Mouse (Mus musculus) spleen, postnatal 36 days (tissue): Measurements from ENCODE around the gene Celf1.
"Not testable (repeated sequence)": the region's sequence is repeated elsewhere in the genome, so short reads cannot be mapped to it uniquely, and the experiment has no call there.

Experiments used
- DNase-seq, 2 experiments: peaks; one replicate each; pipeline ENCODE4 v3.0.0; 2022; ENCODE audit warnings: low spot score in 2 of 2, mixed read lengths in 1 of 2

Gene Celf1

GRCm38 (mm10) chr2:91022266-91022665 is 82.1 kb downstream of the Celf1 start:
- DNase-seq, result not testable (repeated sequence)

DNA sequence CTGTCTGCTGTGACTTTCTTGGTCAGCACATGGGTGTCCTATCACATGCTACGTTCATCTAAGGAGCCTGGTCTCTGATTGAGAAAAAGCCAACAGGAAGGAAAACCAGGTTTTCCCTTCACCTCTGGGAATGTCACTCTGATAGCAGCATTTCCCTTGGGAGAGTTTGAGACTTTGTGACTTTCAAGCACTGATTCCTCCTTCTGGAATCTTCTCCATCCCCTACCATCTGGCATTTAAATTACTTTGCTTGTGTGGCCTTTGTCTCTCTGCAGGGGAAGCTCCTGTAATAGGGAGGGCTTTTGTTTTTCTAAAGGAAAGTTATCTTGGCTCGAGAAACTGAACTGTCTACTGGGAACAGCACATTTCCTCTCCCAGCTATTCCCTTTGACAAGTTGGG is 82.9 kb downstream of the Celf1 start:
- no peak for DNase-seq

DNA sequence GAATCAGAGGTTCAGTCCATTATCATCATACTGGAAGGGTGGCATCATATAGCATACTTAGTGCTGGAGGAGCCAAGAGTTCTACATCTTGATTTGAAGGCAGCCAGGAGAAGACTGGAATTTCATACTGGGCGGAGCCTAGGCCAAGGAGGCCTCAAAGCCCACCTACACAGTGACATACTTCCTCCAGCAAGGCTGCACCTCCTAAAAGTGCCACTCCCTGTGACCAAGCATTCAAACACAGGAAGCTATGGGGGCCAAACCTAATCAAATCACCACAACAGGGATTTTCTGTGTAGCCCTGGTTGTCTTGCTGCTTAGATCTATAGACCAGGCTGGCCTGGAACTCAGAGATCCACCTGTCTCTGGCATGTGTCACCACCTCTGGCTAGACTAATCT is 83.8 kb downstream of the Celf1 start:
- no peak for DNase-seq

DNA sequence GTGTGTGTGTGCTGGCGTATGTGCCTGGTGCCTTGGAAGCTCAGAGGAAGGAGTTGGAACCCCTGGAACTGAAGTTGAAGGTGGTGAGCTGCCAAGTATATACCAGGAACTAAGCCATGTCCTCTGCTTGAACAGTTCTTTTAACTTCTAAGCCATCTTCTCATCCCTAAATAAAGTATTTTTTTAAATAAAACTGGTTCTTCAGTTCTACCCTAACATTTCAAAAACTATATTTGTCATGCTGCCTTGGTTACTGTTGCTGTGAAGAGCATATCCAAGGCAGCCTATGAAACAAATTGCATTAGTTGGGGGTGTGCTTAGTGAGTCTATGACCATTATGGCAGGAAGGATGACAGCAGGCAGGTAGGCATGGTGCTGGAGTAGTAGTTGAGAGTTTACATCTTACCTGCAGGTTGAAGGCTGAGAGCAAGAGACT is 84.9 kb downstream of the Celf1 start:
- no peak for DNase-seq

DNA sequence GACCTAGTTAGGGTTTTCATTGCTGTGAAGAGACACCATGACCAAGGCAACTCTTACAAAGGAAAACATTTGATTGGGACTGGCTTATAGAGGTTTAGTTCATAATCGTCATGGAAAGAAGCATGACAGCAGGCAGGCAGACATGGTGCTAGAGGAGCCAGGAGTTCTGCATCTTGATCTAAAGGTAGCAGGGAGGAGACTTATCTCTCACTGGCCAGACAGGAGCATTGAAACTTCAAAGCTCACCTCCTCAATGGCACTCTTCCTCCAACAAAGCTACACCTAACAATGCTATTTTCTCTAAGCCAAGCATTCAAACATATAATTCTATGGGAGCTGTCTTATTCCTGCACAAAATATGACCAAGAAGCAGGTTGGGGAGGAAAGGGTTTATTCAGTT is 86.3 kb downstream of the Celf1 start:
- no peak for DNase-seq

DNA sequence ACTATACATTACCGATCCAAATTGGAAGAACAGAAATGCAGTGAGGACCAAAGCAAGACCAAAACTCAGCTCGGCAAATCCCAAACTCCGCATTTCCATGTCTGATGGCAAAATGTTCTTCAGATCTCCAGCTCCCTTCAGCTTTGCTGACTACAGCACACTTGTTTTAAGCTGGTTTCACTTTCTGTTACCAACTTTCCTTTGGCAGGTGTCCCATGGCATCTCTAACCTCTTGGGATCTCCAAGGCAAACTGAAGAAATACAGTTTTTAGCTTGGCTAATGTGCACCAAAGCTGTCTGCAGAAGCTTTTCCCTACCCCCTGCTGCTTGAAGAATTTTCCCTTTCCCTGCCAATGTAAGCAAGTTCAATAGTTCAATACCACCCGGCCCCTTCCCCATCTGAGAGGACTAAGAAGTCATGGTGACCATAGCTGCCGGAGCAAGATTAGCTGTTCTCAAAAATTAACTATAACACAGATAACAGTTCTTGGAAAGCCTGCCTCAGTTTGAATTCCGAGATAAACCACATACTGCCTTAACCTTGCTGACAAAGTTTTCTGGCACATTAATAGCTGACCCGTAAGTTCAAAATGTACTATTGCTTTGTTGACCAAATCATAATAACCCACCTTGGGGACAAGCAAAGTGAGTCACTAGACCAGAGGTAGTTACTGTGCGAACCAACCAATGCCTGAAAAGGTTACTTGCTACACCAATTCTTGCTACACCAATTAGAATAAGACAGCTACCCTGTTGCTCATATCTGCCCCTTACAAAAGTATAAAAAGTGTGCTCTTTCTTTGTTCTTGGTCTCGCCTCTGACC is 87.4 kb downstream of the Celf1 start:
- DNase-seq, result peak in 1 of 2 experiments; percentile 19

GRCm38 (mm10) chr2:91031216-91031615 is 91.0 kb downstream of the Celf1 start:
- DNase-seq, result no peak

DNA sequence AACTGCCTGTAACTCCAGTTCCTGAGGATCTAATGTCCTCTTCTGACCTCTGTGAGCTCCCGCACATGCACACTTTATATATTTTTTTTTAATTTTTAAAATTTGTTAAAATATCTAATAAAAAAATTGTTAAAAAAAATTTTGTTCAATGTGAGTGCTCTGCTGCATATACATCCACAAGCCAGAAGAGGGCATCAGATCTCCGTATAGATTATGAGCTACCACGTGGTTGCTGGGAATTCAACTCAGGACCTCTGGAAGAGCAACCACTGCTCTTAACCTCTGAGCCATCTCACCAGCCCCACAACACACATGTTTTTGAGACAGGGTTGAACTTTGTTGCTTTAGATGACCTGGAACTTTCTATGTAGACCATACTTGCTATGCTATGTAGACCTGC is 92.8 kb downstream of the Celf1 start:
- no peak for DNase-seq

DNA sequence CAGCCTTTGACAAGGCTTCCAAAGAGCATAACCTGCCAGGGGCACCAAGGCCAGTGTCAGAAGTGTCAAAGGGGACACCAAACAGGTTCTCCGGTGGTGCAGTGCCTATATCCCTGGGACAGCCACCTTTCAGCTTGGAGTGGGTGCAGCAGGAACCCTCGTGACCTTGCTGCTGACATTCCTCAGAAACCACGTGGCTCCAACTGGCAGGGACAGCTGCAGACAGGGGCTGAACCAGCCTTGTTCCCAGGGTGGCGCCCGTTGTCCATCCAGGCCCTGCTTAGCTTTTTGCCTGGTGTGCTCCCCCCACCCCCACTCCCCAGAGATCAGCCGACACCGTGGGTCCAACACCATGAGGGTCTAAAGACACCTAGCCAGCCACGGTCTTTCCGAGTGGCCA is 95.2 kb downstream of the Celf1 start, which contains the start of gene Rapsn:
TSS of gene Rapsn (plus strand) at position 236 of the 400 bp plus-strand sequence.
- DNase-seq, result no peak

DNA sequence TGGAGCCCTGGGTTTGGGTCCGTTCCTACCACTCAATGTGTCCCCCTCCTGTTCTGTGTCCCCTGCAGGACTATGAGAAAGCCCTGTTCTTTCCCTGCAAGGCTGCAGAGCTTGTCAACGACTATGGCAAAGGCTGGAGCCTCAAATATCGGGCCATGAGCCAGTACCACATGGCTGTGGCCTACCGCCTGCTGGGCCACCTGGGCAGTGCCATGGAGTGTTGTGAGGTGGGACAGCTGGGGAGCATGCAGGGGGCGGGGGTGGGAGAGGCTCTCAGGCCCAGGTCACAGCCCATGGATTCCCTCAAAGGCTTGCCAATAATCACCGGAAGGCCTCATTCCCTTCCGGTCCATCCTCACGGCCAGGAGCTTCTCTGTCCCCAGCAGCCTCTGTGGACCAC is 101.6 kb downstream of the Celf1 start:
- DNase-seq, result no peak

DNA sequence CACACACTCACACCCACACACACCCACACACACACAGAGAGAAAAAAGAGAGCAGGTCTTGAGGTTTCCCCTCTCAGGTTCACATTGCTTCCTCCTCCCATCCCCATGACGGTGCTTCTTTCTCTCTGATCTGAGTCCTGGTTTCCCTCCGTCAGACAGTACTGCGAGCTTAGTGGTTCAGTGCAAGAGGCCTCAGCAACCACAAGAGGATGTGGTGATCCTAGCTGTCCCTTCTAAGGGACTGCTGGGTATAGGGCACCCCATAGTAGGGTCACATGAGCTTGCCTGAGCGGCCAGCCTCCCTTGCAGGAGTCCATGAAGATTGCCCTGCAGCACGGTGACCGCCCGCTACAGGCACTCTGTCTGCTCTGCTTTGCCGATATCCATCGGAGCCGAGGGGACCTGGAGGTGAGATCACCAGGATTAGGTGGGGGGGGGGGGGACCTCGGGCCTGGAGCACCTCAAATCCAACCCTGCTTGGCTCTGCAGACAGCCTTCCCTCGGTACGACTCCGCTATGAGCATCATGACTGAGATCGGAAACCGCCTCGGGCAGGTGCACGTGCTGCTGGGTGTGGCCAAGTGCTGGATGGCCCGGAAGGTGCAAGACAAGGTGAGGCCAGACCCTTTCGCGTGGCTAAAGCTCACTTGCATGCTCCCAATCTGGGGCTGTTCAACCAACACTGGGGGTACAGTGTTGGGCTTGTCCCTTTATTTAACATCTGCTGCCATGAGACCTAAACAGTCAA is 102.6 kb downstream of the Celf1 start:
- peak; percentile 13 to 27 for DNase-seq

DNA sequence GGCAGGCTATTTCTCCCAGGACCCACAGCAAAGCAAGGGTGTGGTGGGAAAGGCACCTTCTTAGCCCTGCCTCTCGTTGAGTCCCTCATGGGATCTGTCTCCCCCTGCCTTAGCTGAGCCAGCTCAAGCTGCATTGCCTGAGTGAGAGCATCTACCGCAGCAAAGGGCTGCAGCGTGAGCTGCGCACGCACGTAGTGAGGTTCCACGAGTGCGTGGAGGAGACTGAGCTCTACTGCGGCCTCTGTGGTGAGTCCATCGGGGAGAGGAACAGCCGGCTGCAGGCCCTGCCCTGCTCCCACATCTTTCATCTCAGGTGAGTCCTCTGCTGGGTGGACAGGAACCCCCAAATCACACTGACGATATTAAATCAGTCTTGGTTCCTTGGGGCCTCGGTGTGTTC is 104.5 kb downstream of the Celf1 start:
- no peak for DNase-seq

DNA sequence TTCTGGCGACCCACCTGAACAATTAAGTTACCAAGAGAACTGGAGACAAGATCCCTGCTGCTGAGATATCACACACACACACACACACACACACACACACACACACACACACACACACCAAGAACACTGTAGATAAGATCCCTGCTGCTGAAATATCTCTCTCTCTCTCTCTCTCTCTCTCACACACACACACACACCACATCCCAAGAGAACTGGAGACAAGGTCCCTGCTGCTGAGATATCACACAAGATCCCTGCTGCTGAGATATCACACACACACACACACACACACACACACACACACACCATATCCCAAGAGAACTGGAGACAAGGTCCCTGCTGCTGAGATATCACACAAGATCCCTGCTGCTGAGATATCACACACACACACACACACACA is 105.6 kb downstream of the Celf1 start:
- DNase-seq, result not testable (repeated sequence)

DNA sequence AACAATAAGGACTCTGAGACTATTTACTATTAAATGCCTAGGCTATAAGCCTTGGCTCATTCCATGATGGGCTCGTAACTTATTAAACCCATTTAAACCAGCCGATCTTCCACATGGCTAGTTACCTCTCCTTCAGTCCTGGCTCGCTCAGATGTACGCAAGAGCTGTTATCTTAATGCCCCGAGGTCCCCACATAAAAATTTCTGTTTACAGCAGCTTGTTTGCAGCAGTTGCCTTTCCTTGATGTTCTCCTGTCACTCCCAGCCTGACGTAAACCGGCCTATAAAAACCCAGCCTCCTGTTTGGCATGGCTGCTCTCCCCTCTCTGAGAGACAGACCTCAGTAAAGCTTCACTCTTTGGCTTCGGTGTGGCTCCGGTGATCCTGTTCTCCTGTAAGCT is 107.2 kb downstream of the Celf1 start:
- DNase-seq, result no peak

- no peak for DNase-seq
These were observed 111.7 kb downstream of the Celf1 start for GRCm38 (mm10) chr2:91051917-91052316.

GRCm38 (mm10) chr2:91052752-91053151 is 112.6 kb downstream of the Celf1 start:
- no peak for DNase-seq

DNA sequence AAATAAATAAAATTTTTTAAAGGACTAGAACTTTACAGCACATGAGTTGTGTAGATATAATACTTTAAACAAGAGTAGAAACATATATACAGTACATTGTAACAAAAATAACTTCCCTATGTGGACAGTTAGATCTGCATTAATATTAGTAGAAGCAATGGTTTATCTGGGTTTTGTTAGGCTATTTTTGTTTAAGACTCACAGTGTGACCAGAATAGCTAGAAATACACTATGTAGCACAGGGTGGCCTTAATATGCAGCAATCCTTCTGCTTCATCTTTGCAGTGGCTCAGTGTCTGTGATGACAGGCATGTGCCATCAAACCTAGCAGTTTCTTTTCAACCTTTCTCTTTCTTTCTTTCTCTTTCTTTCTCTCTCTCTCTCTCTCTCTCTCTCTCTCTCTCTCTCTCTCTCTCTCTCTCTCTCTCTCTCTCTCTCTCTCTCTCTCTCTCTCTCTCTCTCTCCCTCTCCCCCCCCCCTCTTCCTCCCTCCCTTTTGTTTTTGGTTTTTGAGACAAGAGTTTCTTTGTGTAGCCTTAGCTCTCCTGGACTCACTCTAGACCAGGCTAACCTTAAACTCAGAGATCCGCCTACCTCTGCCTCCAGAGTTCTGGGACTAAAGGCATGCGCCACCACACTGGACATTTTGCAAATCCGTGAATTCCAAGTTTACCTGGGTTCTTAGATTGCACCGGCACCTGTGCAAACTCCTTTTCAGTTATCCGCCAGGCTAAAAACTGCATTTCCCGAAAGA is 113.2 kb downstream of the Celf1 start:
- no peak for DNase-seq

DNA sequence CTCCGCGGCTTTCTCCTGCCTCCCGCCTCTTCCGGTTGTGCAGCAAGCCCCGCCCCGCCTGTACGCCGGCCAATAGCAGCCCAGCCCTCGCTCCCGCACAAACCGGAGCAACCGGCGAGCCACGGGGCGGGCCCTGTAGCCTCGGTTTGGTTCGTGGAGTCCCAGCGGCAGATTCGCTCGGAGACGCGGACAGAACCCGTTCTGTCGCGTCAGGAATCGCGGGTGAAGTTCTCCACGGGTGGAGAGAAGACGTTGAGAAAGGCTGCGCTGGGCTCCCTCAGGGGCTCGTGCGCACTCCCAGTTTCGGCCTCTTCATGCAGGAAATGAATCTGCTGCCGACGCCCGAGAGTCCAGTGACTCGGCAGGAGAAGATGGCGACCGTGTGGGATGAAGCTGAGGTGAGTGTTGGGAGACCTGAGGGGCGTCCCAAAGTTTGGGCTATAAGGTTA is 113.8 kb downstream of the Celf1 start, which contains the start of gene Psmc3:
TSS of gene Psmc3 (plus strand) at position 76 of the 449 bp plus-strand sequence.
- peak; percentile 95 to 97 for DNase-seq

DNA sequence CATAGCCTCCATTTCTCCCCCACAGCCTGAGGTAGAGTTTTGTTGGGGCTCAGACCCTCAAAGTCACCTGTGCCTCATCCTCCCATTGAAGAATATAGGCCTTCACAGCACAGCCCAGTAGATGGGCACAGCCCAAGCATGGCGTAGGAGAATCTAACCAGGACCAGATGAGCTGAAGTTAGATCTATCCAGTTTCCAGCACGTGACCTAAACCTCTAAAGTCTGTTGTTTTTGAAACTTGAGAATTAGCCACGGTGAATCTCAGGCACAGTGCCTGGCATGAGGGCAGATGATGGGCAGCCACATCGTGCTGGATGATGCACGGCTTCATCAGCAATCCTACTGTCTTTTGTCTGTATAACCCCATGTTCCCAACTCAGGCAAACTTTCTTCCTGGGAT is 118.3 kb downstream of the Celf1 start:
- DNase-seq, result no peak

GRCm38 (mm10) chr2:91059376-91059775 is 119.2 kb downstream of the Celf1 start:
- DNase-seq, result no peak

DNA sequence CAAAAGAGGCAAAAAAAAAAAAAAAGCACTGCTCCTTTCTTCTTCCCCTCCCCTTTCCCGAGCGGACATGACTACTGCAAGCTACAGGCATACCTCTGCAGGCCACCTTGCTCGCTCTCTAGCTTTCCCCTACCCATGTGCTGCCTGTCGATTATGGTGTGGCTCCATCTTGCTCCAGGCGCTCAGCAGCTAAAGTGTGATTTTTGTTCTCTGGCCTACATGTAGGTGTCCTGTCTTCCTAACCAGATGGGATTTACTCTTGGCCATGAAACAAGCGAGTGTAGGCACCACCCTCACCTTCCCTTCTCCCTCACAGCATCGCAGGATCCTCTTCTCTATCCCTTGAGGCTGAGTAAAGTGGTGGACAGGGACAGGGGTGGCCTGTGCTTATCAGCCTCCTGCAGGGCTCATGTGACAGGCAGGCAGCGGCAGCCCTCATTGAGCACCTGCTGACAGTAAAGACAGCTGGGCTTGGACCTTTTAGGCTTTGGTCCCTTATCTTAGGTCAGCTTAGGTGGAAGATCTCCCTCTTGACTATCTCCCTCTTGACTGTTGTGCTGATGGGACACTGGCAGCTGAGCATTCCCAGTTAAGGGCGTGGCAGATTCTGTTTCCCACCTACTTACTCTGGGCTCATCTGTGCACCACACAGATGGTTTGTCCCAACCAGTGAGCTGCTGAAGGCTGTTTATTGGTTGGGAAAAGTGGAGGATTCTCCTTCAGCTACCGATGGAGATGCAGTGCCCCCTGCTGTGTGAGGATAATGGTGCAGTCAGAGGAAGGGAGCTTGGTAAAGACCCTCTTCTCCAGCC is 120.6 kb downstream of the Celf1 start:
- DNase-seq, result no peak
